Mouse (Mus musculus) intestine, embryonic 16.5 days (tissue): ENCODE measurements at regions not wholly inside any gene's neighbourhood (a gene's known extent, or its start where the extent isn't known, plus 50 kb on each side); places are given as distances from the start of the nearest gene placed in this dataset.

Experiments used
- ATAC-seq: fragments of 200-750 bp; cut with Nextera tagmentation; 2 replicates; pipeline ENCODE4 v1.8.0; 2017; ENCODE audit warnings: moderate TSS enrichment, moderate library complexity
- H3K27ac ChIP-seq: fragments of 300-500 bp; sonication (generic); 2 replicates; pipeline ENCODE4 v1.5.1; 2014; ENCODE audit warnings: mild to moderate bottlenecking, low read length
- H3K27me3 ChIP-seq: fragments of 300-500 bp; sonication (generic); replicated peaks from 2 replicates; pipeline ENCODE4 v1.6.1; 2014; ENCODE audit warnings: low read length, control low read depth, mixed read lengths; ENCODE audit not compliant: control insufficient read depth, insufficient read depth
- H3K36me3 ChIP-seq: fragments of 300-500 bp; sonication (generic); 2 replicates; pipeline ENCODE4 v1.6.1; 2014; ENCODE audit warnings: low read length, control low read depth; ENCODE audit not compliant: control insufficient read depth, insufficient read depth
- H3K4me1 ChIP-seq: fragments of 300-500 bp; sonication (generic); 2 replicates; pipeline ENCODE4 v1.6.1; 2014; ENCODE audit warnings: low read length, control low read depth, mixed read lengths; ENCODE audit not compliant: control insufficient read depth, insufficient read depth
- H3K4me2 ChIP-seq: fragments of 300-500 bp; sonication (generic); 2 replicates; pipeline ENCODE4 v1.6.1; 2014; ENCODE audit warnings: low read depth, low read length, control low read depth
- H3K4me3 ChIP-seq: fragments of 300-500 bp; sonication (generic); 2 replicates; pipeline ENCODE4 v1.5.1; 2014; ENCODE audit warnings: mild to moderate bottlenecking, low read length
- H3K9ac ChIP-seq: fragments of 300-500 bp; sonication (generic); 2 replicates; pipeline ENCODE4 v1.6.1; 2014; ENCODE audit warnings: low read depth, low read length
- H3K9me3 ChIP-seq: fragments of 300-500 bp; sonication (generic); 2 replicates; pipeline ENCODE4 v1.6.1; 2016; ENCODE audit warnings: low read length, control low read depth; ENCODE audit not compliant: control insufficient read depth
- WGBS: fragments of 180-500 bp; shearing (Covaris S2); extraction: QIAGEN DNeasy Blood & Tissue Kit; methylation state at CpG from one replicate; pipeline ENCODE4 v1.1.7; 2014; 5-methylcytosine and 5-hydroxymethylcytosine counted together

GRCm38 (mm10) chr13:102526621-102527140, 166.7 kb upstream of the Cd180 start:
- WGBS = 72% methylated on average over 11 of the region's 11 CpGs
- Histone ChIP-seq H3K9me3 (no peaks in the 10 kb centered on the region), H3K27me3 (no peaks in the 10 kb centered on the region), H3K4me2 (no peak overlapping the region), H3K4me3 (no peak overlapping the region), H3K27ac (no peak overlapping the region), H3K9ac (no peak overlapping the region), H3K4me1 (no peaks in the 10 kb centered on the region), H3K36me3 (no peaks in the 10 kb centered on the region)
- no peak for ATAC-seq

DNA sequence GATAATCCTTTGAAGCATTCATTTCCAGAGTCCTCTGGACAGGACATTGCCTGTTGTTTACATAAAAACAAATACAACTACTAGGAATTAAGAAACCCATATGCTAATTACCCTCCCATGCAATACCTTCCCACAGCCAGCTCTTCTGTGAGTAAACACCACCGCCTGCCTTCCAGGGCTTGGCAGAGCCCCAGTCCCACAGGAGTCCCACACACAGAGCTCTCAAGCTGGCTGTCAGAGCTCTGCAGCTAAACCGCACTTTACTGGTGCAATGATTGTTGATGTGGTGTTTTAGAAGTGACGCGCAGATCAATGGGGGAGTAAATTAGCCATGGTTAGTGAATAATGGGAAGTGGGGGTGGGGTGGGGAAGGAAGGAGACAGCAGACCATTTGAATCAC, 159.6 kb upstream of the Cd180 start:
- whole genome bisulfite sequencing = 26% methylated on average over 4 of the region's 4 CpGs
- Histone ChIP-seq H3K9me3 (no peaks in the 10 kb centered on the region), H3K36me3 (no peaks in the 10 kb centered on the region), H3K27ac (no peak overlapping the region), H3K4me3 (no peak overlapping the region), H3K4me2 (no peak overlapping the region), H3K27me3 (no peaks in the 10 kb centered on the region), H3K9ac (no peak overlapping the region), H3K4me1 (0 out of 2 replicates have a peak, but pooled peaks cover 4% of the 10 kb centered on the region)
- no peak for ATAC-seq

- Histone ChIP-seq H3K4me1 (0 out of 2 replicates have a peak, but pooled peaks cover 4% of the 10 kb centered on the region), H3K9me3 (no peaks in the 10 kb centered on the region), H3K4me3 (peak overlapping the region; percentile 23; the same call in 1 of the 2 replicates), H3K4me2 (peak overlapping the region; percentile 38), H3K27ac (peak overlapping the region; percentile 6), H3K36me3 (no peaks in the 10 kb centered on the region), H3K9ac (0 out of 2 replicates have a peak overlapping the region, but pooled peaks have one; percentile 15), H3K27me3 (no peaks in the 10 kb centered on the region)
- 18% methylated on average over 19 of the region's 19 CpGs for WGBS
- ATAC-seq = peak; percentile 76
These were observed 155.7 kb upstream of the Cd180 start for GRCm38 (mm10) chr13:102537424-102538242.

GRCm38 (mm10) chr13:102540436-102540835, 152.9 kb upstream of the Cd180 start:
- Histone ChIP-seq H3K9me3 (no peaks in the 10 kb centered on the region), H3K27ac (no peak overlapping the region), H3K36me3 (no peaks in the 10 kb centered on the region), H3K27me3 (no peaks in the 10 kb centered on the region), H3K4me1 (0 out of 2 replicates have a peak, but pooled peaks cover 4% of the 10 kb centered on the region), H3K9ac (no peak overlapping the region), H3K4me3 (no peak overlapping the region), H3K4me2 (no peak overlapping the region)
- no peak for ATAC-seq
- 71% methylated on average over 4 of the region's 4 CpGs for WGBS

DNA sequence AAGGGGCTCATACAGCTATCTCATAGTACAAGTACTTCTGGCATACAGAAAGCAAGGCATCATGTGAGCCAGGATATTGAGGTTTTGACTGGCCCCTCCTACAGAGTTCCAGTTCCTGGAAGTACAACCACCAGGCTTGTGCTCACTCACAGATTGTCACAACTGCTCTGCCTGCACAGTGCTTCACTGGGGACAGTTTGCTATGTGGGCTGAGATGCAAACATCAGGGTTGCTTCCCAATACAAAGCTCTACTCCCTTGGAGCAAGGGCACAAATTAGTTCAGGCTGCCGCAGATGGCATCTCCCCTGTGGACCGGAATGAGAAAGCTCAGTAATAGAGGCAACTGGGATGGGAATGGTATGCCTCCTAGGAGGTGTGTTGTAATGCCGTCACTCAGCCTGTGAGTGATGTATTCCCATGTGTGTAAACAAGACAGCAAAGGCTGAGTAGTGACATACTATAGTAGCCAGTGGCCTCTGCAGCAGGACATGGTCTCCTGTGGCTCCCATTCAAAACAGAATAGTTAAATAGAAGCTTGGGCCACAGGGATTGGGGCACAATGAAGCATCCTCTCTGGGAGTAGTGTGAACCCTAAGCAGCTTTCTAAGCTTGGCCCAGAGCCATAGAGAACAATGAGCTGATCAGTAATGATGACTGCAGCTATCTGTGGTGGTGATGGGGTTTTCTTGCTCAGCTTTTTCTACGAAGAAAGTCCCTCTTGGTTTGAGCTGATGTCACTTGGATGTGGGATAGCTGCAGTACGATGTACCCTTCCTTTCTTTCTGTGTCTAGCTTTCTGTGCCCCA, 148.8 kb upstream of the Cd180 start:
- Histone ChIP-seq H3K9ac (no peak overlapping the region), H3K4me3 (no peak overlapping the region), H3K9me3 (no peaks in the 10 kb centered on the region), H3K27ac (no peak overlapping the region), H3K36me3 (no peaks in the 10 kb centered on the region), H3K4me1 (peaks cover 3% of the 10 kb centered on the region; the same call in 1 of the 2 replicates), H3K27me3 (no peaks in the 10 kb centered on the region), H3K4me2 (no peak overlapping the region)
- 69% methylated on average over 5 of the region's 5 CpGs for WGBS
- ATAC-seq = no peak

DNA sequence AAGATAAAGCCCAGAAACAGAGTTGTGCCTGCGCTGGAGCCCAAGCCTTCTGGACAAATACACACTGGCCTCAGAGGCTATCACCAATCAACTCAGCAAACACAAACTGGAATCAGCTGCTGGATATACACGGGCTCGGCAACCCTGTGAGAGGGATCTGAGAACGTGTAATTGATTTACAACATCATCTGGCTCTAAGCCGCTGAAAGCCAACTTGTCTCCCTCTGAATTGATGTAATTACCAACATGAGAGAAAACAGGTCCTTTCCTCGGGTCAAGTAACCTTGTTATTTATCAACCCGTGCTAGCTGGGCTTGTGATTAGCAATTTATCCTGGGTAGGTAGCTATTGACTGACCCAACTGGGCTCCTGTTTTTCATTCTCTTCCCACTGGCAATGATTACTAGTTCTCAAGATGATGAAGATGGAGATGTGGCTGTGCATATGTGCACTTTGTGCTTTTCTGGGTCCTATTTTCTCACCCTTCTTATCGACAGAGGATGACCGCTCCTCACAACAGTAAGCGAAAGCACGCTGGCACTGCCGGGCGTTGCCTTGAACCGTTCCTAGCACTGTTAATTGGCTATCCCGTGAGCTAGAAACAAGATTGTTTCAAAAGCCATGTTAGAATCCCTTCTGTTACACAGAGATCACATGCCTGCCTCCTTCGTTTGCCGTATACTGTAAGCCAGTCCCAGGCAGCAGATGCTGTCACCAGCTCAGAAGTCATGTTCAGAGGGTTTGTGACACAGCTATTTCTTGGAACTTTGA, 147.3 kb upstream of the Cd180 start:
- H3K36me3 ChIP-seq = no peaks in the 10 kb centered on the region
- H3K9me3 ChIP-seq = no peaks in the 10 kb centered on the region
- 21% methylated on average over 17 of the region's 17 CpGs for WGBS
- ATAC-seq = peak; percentile 52; the same call in 1 of the 2 replicates
- H3K4me3 ChIP-seq = no peak overlapping the region
- peak overlapping the region; percentile 4; the same call in 1 of the 2 replicates for H3K4me2 ChIP-seq
- no peak overlapping the region for H3K9ac ChIP-seq
- H3K4me1 ChIP-seq = peaks cover 3% of the 10 kb centered on the region; the same call in 1 of the 2 replicates
- H3K27me3 ChIP-seq = no peaks in the 10 kb centered on the region
- H3K27ac ChIP-seq = no peak overlapping the region

DNA sequence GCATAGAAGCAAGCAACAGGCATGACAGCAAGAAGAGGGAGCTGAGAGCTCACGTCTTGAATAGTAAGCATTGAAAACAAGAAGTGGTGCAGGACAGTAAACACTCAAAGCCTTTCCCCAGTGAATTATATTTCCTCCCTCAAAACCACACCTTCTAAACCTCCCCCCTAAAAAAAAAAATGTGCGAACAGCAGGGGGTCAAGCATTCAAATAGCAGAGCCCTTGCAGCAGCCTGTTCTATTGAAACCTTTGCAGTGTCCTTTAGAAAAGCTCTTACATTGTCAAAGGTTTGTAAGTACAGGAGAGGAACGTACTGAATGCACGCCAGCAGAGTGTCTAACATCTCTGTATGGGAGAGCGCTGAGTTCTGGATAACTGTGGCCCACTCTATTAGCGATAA, 145.1 kb upstream of the Cd180 start:
- H3K27me3 ChIP-seq = no peaks in the 10 kb centered on the region
- H3K4me1 ChIP-seq = peaks cover 3% of the 10 kb centered on the region; the same call in 1 of the 2 replicates
- no peaks in the 10 kb centered on the region for H3K36me3 ChIP-seq
- ATAC-seq = no peak
- 64% methylated on average over 6 of the region's 6 CpGs for WGBS
- H3K9ac ChIP-seq = no peak overlapping the region
- H3K4me3 ChIP-seq = no peak overlapping the region
- no peak overlapping the region for H3K4me2 ChIP-seq
- no peaks in the 10 kb centered on the region for H3K9me3 ChIP-seq
- H3K27ac ChIP-seq = no peak overlapping the region

DNA sequence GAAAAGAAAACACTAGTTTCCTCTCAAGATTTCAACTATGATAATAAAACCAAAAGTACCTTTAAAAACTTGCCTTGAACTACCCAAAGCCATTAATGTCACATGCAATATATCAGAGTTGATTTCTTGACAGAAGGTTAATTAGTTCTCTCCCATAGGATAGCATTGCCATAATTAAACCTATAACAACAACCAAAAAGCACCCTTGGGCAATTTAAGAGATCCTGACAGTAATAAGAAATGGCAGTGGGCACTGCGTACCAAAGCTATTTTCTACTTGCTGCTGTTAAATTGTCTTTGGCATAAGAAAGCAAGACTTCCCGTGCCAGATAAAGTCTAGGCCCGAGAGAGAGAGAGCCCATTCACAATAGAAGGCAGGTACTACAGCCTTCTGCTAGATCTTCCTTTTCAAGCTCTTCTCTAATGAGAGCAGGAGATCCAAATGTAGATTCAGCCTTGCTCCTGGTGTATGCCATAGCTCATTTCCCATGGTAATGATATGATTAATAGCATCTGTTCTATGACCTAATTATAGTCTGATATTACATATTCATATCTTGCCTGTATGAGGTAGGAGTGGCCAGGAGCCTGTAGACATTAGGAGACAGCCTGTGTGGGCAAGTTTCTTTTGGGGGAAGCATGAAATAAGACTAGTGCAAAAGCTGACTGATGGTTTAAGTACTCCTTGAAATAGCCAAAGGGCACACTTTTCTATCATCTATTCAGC, 126.3 kb upstream of the Cd180 start:
- no peak overlapping the region for H3K4me3 ChIP-seq
- 80% methylated on average over 3 of the region's 3 CpGs for WGBS
- no peaks in the 10 kb centered on the region for H3K9me3 ChIP-seq
- no peak overlapping the region for H3K4me2 ChIP-seq
- no peak for ATAC-seq
- no peak overlapping the region for H3K27ac ChIP-seq
- H3K36me3 ChIP-seq = no peaks in the 10 kb centered on the region
- H3K9ac ChIP-seq = no peak overlapping the region
- H3K27me3 ChIP-seq = no peaks in the 10 kb centered on the region
- H3K4me1 ChIP-seq = no peaks in the 10 kb centered on the region
